Mouse (Mus musculus) heart, embryonic 13.5 days (tissue): ENCODE results near the gene Nat14. TPM values are rescaled to one million over a fixed set of nuclear protein-coding genes. Genes with fewer than 3 reads are reported as not detected.
"Not testable (repeated sequence)": the region's sequence is repeated elsewhere in the genome, so short reads cannot be mapped to it uniquely, and the experiment has no call there.

Experiments used
- ATAC-seq: fragments of 200-750 bp; cut with Nextera tagmentation; 2 replicates; pipeline ENCODE4 v1.8.0; 2017; ENCODE audit warnings: moderate TSS enrichment; ENCODE audit not compliant: insufficient number of reproducible peaks, low FRiP score, low TSS enrichment; ENCODE audit errors: extremely low read depth
- H3K27ac ChIP-seq: fragments of 300-500 bp; sonication (generic); replicated peaks from 2 replicates; pipeline ENCODE4 v1.5.1; 2015; ENCODE audit warnings: moderate library complexity, mild to moderate bottlenecking, inconsistent platforms
- H3K27me3 ChIP-seq: fragments of 300-500 bp; sonication (generic); replicated peaks from 2 replicates; pipeline ENCODE4 v1.6.1; 2015; ENCODE audit warnings: mild to moderate bottlenecking, inconsistent platforms
- H3K36me3 ChIP-seq: fragments of 300-500 bp; sonication (generic); 2 replicates; pipeline ENCODE4 v1.6.1; 2015; ENCODE audit warnings: mild to moderate bottlenecking, inconsistent platforms
- H3K4me1 ChIP-seq: fragments of 300-500 bp; sonication (generic); 2 replicates; pipeline ENCODE4 v1.6.1; 2015; ENCODE audit warnings: inconsistent platforms
- H3K4me2 ChIP-seq: fragments of 300-500 bp; sonication (generic); 2 replicates; pipeline ENCODE4 v1.6.1; 2015; ENCODE audit warnings: inconsistent platforms, mild to moderate bottlenecking, moderate library complexity
- H3K4me3 ChIP-seq: fragments of 300-500 bp; sonication (generic); 2 replicates; pipeline ENCODE4 v1.5.1; 2015; ENCODE audit warnings: moderate library complexity, mild to moderate bottlenecking, inconsistent platforms
- H3K9ac ChIP-seq: fragments of 300-500 bp; sonication (generic); 2 replicates; pipeline ENCODE4 v1.6.1; 2015; ENCODE audit warnings: inconsistent platforms, mild to moderate bottlenecking, moderate library complexity
- H3K9me3 ChIP-seq: fragments of 300-500 bp; sonication (generic); 2 replicates; pipeline ENCODE4 v1.6.1; 2016; ENCODE audit warnings: inconsistent platforms
- WGBS: fragments of 180-500 bp; shearing (Covaris S2); methylation state at CpG from one replicate; pipeline ENCODE4 v1.1.7; 2015; ENCODE audit warnings: mixed read lengths; 5-methylcytosine and 5-hydroxymethylcytosine counted together
- polyA plus RNA-seq: library from polyadenylated mRNA; unstranded; fragments of >200 nt; fragmentation: Nextera tagmentation; extraction: Ambion mirVana; gene quantifications from 2 replicates; pipeline ENCODE4 v1.2.1, GENCODE M21; 2015

Nat14 gene
- 4.2 and 5.8 TPM in 2 replicates for polyA plus RNA-seq

DNA sequence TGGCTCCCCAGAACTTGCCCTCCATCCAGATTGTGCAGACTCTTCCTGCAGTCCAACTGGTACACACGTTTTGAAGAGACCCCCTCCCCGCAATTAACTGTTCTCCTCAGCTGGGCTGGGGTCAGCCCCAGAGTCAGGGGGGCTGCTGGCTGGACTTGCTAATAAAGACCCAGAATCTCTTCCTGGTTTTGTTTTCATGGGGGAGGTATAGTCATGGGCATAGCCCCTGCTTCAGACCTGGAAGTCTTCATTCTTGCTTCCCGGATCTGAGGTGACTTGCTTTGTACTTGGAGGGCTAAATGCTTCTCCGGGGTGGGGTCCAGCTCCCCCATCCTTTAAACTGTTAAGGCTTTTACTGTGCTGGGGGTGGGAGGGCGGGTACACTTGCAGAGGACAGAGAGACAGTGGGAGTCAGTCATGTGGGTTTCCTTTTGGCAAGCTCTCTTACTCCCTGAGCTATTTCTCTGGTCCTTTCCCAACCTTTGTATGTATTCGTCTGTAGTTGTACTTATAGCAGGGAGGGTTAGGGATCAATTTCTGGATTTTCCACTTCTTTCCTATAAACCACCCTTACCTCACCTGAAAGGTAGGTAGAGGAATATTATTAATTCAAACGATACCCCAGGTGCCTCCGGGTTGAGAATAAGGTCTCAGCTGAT lies at the start of gene Nat14:
TSS of gene Nat14 (plus strand) at position 205 of the 659 bp plus-strand sequence.
- ATAC-seq = no peak
- H3K4me3 ChIP-seq = peak within 1 kb of the TSS; percentile 48
- H3K9me3 ChIP-seq = no peaks in the 10 kb centered on the region
- H3K9ac ChIP-seq = peak within 1 kb of the TSS; percentile 80
- H3K27ac ChIP-seq = peak within 1 kb of the TSS; percentile 77
- peaks cover 2% of the 10 kb centered on the region; the same call in 1 of the 2 replicates for H3K27me3 ChIP-seq
- peaks cover 66% of the 10 kb centered on the region for H3K4me1 ChIP-seq
- H3K36me3 ChIP-seq = peaks cover 41% of the 10 kb centered on the region
- H3K4me2 ChIP-seq = peak within 1 kb of the TSS; percentile 88
- 24% methylated on average over 8 of the region's 8 CpGs for WGBS

DNA sequence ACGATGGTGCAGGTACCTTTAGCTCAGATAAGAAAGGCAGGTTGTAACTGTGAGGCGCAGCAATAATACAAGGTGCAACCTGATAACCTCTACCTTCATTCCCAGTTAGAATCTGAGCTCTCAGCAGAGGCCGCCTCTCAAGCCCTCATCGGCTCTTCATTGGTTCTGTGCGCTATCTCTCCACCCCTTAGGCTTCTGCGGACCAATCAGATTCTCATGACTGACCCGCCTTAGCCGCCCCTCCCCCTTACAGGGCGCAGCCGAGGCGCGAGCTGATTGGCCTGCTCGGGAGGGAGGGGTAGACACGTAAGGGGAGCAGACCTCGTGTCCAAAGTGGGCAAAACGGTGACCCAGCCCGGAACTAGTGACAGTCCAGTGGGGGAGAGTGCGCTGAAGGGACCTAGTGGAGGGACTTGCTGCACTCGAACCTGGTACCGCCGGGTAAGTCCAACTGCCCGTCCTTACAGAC lies 45.0 kb upstream of the Nat14 start, which contains the start of gene Isoc2a:
TSS of gene Isoc2a (plus strand) at position 401 of the 469 bp plus-strand sequence.
- Histone ChIP-seq H3K4me2 (peak within 1 kb of the TSS; percentile 94), H3K9ac (peak within 1 kb of the TSS; percentile 82), H3K4me1 (peaks cover 17% of the 10 kb centered on the region), H3K4me3 (peak within 1 kb of the TSS; percentile 69), H3K9me3 (0 out of 2 replicates have a peak, but pooled peaks cover under 1% of the 10 kb centered on the region), H3K27me3 (no peaks in the 10 kb centered on the region), H3K36me3 (peaks cover under 1% of the 10 kb centered on the region; the same call in 1 of the 2 replicates), H3K27ac (peak within 1 kb of the TSS; percentile 53; the same call in 1 of the 2 replicates)
- under 1% methylated on average over 22 of the region's 22 CpGs for WGBS
- ATAC-seq = peak; percentile 98

- 7% methylated on average over 11 of the region's 11 CpGs for WGBS
- Histone ChIP-seq H3K9ac (peak overlapping the region; percentile 82), H3K27ac (peak overlapping the region; percentile 53; the same call in 1 of the 2 replicates), H3K4me1 (peaks cover 17% of the 10 kb centered on the region), H3K9me3 (peaks cover 4% of the 10 kb centered on the region; the same call in 1 of the 2 replicates), H3K27me3 (no peaks in the 10 kb centered on the region), H3K36me3 (peaks cover 5% of the 10 kb centered on the region; the same call in 1 of the 2 replicates), H3K4me3 (peak overlapping the region; percentile 69), H3K4me2 (peak overlapping the region; percentile 94)
- no peak for ATAC-seq
Measured at GRCm38 (mm10) chr7:4877226-4877625, 44.6 kb upstream of the Nat14 start.

DNA sequence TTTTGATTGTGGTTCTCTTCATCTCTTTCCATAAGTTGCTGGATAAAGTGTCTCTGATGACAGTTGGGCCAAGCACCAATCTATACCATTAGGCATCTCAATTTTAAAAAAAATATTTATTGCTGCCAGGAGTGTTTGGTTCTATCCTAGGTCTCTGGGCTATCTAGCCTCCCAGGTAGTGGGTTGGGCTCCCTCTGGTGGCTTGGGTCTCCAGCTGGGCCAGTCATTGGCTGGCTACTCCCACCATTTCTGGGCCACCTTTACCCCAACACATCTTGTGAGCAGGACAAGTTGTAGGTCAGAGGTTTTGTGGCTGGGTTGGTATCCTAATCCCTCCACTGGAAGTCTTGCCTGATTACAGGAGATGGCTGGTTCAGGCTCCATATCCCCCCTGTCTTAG lies 43.6 kb upstream of the Nat14 start:
- Histone ChIP-seq H3K9ac (no peak overlapping the region), H3K27me3 (no peaks in the 10 kb centered on the region)

DNA sequence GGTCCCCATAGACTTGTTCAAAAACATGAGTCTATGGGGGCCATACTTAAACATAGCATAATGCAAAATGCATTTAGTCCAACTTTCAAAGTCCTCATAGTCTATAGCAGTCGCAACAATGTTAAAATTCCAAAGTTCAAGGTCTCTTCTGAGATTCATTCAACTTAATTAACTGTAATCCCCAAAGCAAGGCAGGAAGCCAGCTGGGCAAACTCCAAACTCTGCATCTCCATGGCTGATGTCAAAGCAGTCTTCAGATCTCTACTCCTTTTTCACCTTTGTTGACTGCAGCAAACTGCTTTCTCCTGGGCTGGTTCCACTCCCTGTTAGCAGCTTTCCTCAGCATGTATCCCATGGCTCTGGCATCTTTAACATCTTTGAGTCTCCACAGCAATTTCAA lies 42.8 kb upstream of the Nat14 start:
- peaks cover 17% of the 10 kb centered on the region for H3K4me1 ChIP-seq
- not testable (repeated sequence) for ATAC-seq, H3K9ac ChIP-seq, H3K36me3 ChIP-seq, H3K27me3 ChIP-seq, H3K4me2 ChIP-seq, H3K9me3 ChIP-seq, H3K4me3 ChIP-seq, H3K27ac ChIP-seq
- 74% methylated on average over 1 of the region's 1 CpGs for WGBS

More for the DNA sequence above, 43.6 kb upstream of the Nat14 start:
- ATAC-seq = no peak
- Histone ChIP-seq H3K9me3 (peaks cover 8% of the 10 kb centered on the region; the same call in 1 of the 2 replicates), H3K36me3 (peaks cover 6% of the 10 kb centered on the region; the same call in 1 of the 2 replicates), H3K4me3 (no peak overlapping the region), H3K27ac (no peak overlapping the region), H3K4me2 (no peak overlapping the region; the same call in 1 of the 2 replicates), H3K4me1 (peaks cover 17% of the 10 kb centered on the region)

GRCm38 (mm10) chr7:4886680-4887079 lies 35.1 kb upstream of the Nat14 start:
- H3K4me3 ChIP-seq = no peak overlapping the region
- H3K27ac ChIP-seq = no peak overlapping the region
- peaks cover 8% of the 10 kb centered on the region; the same call in 1 of the 2 replicates for H3K9me3 ChIP-seq
- H3K9ac ChIP-seq = no peak overlapping the region
- H3K36me3 ChIP-seq = peaks cover 6% of the 10 kb centered on the region
- H3K27me3 ChIP-seq = no peaks in the 10 kb centered on the region
- H3K4me1 ChIP-seq = no peaks in the 10 kb centered on the region
- whole genome bisulfite sequencing = 64% methylated on average over 4 of the region's 4 CpGs
- H3K4me2 ChIP-seq = no peak overlapping the region
- ATAC-seq = no peak

- no peak overlapping the region for H3K27ac ChIP-seq
- peaks cover 5% of the 10 kb centered on the region; the same call in 1 of the 2 replicates for H3K27me3 ChIP-seq
- ATAC-seq = no peak
- H3K36me3 ChIP-seq = peaks cover 4% of the 10 kb centered on the region; the same call in 1 of the 2 replicates
- H3K9ac ChIP-seq = no peak overlapping the region
- H3K9me3 ChIP-seq = no peaks in the 10 kb centered on the region
- H3K4me3 ChIP-seq = no peak overlapping the region
- H3K4me1 ChIP-seq = peaks cover 11% of the 10 kb centered on the region
- H3K4me2 ChIP-seq = no peak overlapping the region
- whole genome bisulfite sequencing = 46% methylated on average over 11 of the region's 11 CpGs
Measured at GRCm38 (mm10) chr7:4895186-4895585, 26.6 kb upstream of the Nat14 start.

DNA sequence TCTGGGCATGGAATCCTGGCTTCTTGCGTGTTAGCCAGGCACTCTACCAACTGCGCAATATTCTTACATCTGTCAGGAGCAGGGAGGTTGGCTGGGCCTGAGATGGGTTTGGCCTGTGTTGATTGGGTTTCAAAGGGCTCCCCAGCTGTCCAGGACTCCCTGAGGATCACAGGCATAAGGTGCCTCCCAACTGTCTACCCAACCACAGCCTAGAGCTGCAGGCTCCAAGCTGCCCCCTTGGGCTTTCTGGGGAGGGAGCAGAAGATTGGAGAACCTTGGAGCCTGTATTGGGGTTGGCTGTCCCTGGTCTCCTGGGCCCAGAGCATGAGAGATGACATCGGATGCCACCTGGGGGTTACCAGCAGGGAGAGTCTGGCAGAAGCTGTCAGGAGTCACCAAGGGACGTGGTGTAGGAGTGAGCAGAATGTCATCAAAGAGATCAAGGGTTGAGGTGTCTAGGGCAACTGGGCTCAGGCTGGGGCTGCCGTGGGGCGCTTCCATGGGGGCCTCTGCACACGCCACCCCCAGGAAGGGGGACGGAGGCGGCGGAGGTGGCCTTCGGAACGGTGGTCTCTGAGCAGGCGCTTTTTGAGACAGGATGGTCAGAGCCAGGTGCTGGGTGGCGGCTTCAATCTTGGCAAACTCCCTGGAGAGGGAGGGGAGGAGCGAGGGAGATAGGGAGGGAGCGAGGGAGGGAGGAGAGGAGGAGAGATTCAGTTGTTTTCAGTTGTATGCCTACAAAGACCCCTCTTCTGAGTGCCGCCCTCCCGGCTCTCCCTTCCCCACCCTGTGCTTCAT lies 22.8 kb upstream of the Nat14 start:
- H3K4me2 ChIP-seq = peak overlapping the region; percentile 71
- H3K9me3 ChIP-seq = peaks cover 4% of the 10 kb centered on the region; the same call in 1 of the 2 replicates
- H3K36me3 ChIP-seq = no peaks in the 10 kb centered on the region
- H3K4me3 ChIP-seq = peak overlapping the region; percentile 49
- H3K4me1 ChIP-seq = peaks cover 18% of the 10 kb centered on the region
- ATAC-seq = peak; percentile 19; the same call in 1 of the 2 replicates
- no peak overlapping the region for H3K27ac ChIP-seq
- WGBS = 16% methylated on average over 18 of the region's 18 CpGs
- peaks cover 5% of the 10 kb centered on the region; the same call in 1 of the 2 replicates for H3K27me3 ChIP-seq
- H3K9ac ChIP-seq = peak overlapping the region; percentile 77

DNA sequence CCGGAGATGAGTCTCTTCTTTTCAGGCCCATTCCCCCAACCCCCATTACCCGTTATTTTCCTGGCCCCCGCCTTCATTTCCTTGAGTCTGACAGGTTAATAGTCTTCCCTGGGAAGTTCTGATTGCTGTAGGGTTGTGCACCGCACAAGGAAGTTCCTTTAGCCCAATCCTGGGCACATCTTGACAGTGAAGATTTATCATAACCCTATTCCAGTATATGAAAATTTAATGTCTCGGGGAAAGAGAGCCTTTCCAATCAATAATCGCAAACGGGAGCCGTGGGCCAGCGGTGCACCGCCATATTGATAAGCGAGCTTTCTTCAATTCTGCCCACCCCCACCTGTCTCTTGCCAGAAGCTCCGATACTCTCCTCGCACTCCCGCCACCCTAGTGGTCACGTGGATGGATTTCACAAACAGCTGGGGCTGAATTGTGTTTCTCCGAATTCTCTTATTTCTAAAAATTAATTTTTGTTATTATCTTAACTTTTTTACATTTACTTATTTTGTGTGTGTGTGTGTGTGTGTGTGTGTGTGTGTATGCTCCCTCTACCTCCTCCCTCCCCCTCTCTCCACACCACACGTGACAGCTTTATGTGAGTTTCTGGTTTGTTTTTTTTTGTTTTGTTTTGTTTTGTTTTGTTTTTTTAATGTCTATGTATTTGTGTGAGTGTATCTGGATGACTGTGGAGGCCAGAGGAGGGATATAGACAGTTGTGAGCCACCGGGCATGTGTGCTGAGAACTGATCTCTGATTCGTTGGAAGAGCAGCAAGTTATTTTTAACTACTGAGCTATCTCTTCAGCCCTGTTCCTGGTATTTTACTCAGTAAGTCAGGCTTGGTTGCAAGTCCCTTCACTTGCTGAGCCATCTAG lies 21.9 kb upstream of the Nat14 start:
- peak overlapping the region; percentile 49 for H3K4me3 ChIP-seq
- H3K27ac ChIP-seq = peak overlapping the region; percentile 87
- H3K9me3 ChIP-seq = peaks cover 4% of the 10 kb centered on the region; the same call in 1 of the 2 replicates
- H3K4me2 ChIP-seq = peak overlapping the region; percentile 71
- no peaks in the 10 kb centered on the region for H3K36me3 ChIP-seq
- peaks cover 5% of the 10 kb centered on the region; the same call in 1 of the 2 replicates for H3K27me3 ChIP-seq
- 4% methylated on average over 19 of the region's 19 CpGs for WGBS
- peaks cover 18% of the 10 kb centered on the region for H3K4me1 ChIP-seq
- ATAC-seq = peak; percentile 17; the same call in 1 of the 2 replicates
- H3K9ac ChIP-seq = peak overlapping the region; percentile 77

GRCm38 (mm10) chr7:4900523-4900851 lies 21.3 kb upstream of the Nat14 start:
- Histone ChIP-seq H3K36me3 (no peaks in the 10 kb centered on the region), H3K27ac (peak overlapping the region; percentile 87), H3K9me3 (peaks cover 4% of the 10 kb centered on the region; the same call in 1 of the 2 replicates), H3K4me3 (peak overlapping the region; percentile 49), H3K27me3 (peaks cover 5% of the 10 kb centered on the region; the same call in 1 of the 2 replicates), H3K4me1 (peaks cover 18% of the 10 kb centered on the region), H3K9ac (peak overlapping the region; percentile 77), H3K4me2 (peak overlapping the region; percentile 71)
- 17% methylated on average over 10 of the region's 11 CpGs for whole genome bisulfite sequencing
- no peak for ATAC-seq
